Mouse (Mus musculus): ENCODE data around the gene Tbck.

Tbck gene

GRCm38 (mm10) chr3:132871318-132871904 lies 187.5 kb downstream of the Tbck start:
- DNase-seq = no peak

- DNase-seq = no peak
Measured at GRCm38 (mm10) chr3:132873251-132873650, 189.3 kb downstream of the Tbck start.

GRCm38 (mm10) chr3:132876011-132876708 lies 192.2 kb downstream of the Tbck start:
- DNase-seq = no peak

GRCm38 (mm10) chr3:132876933-132877676 lies 193.2 kb downstream of the Tbck start:
- no peak for DNase-seq

GRCm38 (mm10) chr3:132880361-132880760 lies 196.4 kb downstream of the Tbck start:
- no peak for DNase-seq

- no peak for DNase-seq
Measured at GRCm38 (mm10) chr3:132880826-132881225, 196.9 kb downstream of the Tbck start.

GRCm38 (mm10) chr3:132883256-132883655 lies 199.3 kb downstream of the Tbck start:
- DNase-seq = no peak

- DNase-seq = no peak
Measured at GRCm38 (mm10) chr3:132884459-132884858, 200.5 kb downstream of the Tbck start.

GRCm38 (mm10) chr3:132886419-132887050 lies 202.6 kb downstream of the Tbck start:
- DNase-seq = no peak

- no peak for DNase-seq
Measured at GRCm38 (mm10) chr3:132887074-132887848, 203.3 kb downstream of the Tbck start.

Measured in right cerebral cortex, postnatal 14 days (tissue).